Mouse (Mus musculus) gonadal fat pad, adult 2 months (tissue): Measurements from ENCODE around the gene Tgfb1. TPM values are rescaled to one million over a fixed set of nuclear protein-coding genes. Genes with fewer than 3 reads are reported as not detected.

Source experiments
- DNase-seq: peaks from one replicate; pipeline ENCODE4 v3.0.0-alpha.2; 2012; ENCODE audit warnings: low read depth
- polyA plus RNA-seq: library from polyadenylated mRNA; depleted of rRNA; stranded (reverse); fragments of >200 nt; gene quantifications from 2 replicates; pipeline ENCODE4 v1.2.3, GENCODE M21; 2012

Gene Tgfb1
- polyA plus RNA-seq, 1 experiment = 32.4 TPM

DNA sequence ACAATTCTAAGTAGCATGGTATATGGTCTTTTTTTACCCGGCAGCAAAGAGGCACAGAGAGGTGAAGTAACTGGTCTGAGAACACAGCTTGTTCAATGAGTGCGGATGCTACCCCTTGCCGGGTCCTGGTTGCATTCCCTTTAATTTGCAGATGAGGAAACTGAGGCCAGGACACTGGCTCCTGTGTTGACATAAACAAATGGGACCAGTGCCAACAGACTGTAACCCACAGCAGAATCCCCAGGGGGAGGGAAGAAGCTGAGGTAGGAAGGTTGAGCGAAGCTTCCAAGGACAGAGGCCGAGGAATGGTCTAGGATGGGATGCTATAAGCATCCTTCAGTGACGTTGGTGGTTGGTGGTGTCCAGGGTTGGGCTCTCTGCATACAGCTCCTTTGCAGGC, 11.4 kb upstream of the Tgfb1 start:
- DNase-seq = no peak

DNA sequence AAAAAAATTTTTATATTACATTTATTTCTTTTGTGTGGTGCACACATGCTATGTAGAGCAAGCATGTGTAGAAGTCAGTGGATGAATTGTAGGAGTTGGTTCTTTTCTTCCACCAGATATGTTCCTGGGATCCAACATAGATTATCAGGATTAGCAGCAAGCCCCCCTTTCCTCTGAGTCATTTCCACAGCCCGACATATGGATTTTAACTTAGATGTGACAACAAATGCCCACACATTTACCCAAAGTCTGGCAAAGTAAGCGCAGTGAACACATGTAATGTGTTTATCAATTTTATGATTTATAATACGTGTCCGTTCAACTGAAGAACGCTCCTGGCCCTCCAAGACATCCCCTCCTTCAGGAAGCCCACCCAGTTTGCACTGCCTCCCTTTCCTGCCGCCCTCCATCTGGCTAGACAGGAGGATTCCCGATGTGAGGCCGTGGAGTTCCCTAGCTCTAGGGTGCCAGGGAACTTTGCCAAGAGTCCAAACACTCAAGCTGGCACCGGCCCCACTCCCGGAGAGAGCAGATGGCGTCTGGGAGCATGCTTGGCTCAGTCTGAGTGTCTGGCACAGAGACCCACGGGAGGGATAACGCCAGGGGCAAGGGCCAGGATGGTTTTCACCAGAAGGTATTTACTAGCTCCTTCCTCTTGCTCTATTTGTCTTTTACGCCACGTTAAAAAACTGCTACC, 10.6 kb upstream of the Tgfb1 start:
- DNase-seq = no peak

DNA sequence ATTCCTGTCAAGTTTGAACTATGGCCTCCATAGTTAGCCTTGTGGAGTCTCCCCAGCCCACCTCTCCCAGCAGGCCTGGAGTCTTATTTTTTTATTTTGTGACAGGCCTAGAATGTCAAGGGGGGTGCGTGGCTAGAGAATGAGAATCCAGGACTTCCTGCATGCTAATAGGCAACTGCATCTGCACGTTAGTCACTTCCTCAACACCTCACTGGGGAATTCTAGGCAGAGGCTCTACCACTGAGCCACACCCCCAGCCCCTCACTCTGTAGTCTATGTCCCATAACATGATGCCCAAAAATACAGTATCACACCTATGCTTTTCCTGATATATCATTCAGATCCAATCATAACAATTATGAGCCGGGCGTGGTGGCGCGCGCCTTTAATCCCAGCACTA, 9.8 kb upstream of the Tgfb1 start:
- no peak for DNase-seq

DNA sequence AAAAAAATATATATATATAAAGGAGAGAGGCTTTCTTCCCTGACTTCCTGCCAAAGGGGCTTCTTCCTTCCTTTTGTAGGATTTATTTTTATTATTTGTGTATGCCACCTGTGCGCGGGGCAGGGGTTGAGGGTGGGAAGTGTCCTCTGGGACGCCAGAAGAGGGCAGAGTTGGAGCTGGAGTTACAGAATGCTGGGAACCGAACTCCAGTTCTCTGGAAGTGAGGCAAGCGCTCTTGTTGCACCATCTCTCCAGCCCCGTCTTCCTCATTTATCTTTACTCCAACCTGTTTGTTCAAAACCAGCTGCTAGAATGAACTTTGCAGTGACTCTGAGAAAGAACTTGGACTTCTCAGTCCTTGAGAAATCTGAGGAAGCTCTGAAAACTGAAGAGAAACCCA, 6.8 kb upstream of the Tgfb1 start:
- no peak for DNase-seq

DNA sequence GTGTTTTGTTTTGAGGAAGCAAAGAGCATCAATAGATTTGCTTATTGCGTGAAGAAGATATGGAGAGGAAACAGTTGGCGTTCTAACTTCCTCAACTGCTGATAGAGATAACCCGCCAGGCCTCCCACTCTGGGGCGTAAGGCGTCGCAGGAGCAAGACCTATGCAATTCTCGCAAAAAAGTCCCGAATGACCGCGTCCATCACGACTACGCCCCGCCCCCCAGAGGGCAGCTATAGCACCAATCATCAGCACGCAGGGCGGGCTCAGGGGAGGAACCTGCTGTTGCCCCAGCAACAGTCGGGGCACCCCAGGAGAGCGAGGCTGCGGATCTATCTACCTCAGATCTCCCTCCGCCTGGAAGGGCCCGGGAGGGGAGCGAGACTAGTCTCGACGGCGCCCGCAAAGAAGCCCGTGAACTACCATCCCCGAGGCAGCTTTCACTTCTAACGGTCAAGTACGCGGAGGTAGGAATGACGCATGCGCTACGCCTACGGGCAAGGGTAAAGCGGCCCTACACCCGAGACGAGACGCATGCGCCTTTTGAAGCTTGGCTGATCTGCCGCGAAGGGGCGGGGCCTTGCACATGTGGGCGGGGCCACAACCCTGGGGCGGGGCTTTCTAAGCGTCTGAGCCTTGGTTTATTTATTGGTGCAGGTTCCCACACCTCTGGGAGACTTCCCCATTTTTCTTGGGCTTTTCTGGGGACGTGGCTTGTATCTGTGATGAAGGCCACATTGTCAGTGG, 6.1 kb upstream of the Tgfb1 start, which contains the start of gene B9d2:
TSS of gene B9d2 (plus strand) at position 267 of the 745 bp plus-strand sequence.
- DNase-seq = no peak

DNA sequence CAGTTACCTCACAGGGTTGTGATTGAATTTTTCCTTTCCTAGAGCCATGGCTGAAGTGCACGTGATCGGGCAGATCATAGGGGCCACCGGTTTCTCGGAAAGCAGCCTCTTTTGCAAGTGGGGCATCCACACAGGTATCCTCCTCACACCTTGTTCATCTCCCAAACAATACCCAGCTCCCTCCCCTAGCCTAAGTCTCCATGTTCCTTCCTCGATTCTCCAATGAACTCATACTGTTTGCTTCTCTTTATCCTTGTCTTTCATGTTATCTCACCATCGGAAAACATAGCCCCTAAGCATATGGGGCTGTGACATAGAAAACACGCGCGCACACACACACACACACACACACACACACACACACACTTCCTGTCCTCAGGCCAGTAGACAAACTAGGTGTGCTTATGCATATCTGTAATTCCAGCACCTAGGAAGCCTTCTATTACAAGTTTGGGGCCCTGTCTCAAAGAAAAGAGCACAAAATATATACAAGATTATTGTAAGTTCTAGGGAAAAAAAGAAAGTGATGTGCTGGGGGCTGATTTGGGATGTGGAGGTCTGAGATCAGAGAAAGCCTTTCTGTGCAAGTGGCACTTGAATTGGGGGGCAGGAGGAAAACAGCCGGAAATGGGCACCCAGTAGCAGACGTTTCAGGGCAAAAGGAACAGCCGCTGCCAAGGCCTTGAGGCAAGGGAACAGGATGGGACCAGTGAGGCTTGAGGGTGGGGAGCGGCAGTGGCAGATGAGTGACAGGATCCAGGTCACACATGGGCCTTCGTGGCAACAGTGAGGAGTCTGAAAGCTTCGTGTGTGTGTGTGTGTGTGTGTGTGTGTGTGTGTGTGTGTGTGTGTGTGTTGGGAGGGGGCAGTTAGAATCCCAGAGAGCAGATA, 5.2 kb upstream of the Tgfb1 start:
- DNase-seq = no peak

DNA sequence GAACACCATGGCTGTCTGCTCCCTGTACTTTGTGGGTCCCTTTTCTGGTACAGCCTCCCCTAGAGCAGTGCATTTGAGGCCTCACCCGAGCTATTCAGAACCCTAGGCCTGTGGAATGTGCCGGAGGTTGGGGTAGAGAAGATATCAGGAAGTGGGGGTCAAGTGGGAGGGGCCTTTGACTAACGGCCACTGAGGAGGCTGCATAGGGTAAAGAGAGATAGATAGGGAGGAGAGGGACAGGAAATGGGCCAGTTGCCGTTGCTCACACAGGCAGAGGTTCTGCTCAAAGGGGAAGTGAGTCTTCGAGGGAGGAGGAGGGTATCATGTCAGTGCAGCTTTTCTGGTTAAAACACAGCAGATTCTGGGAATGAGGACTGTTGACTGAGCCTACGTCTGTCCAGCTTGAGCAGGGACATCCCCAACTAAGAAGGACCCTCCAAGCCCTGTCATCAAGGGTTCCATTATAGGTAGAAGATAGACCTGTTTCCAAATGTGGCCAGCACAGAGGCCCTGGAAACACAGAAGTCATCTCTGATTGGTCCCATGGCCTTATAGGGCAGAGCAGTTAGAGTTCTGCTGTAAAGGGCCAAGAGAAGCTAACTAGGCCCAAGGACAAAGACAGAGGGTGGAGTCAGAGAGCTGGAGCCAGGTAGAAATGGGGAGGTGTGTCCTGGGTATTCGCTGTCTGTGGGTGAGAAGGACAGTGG, 3.2 kb upstream of the Tgfb1 start:
- no peak for DNase-seq

DNA sequence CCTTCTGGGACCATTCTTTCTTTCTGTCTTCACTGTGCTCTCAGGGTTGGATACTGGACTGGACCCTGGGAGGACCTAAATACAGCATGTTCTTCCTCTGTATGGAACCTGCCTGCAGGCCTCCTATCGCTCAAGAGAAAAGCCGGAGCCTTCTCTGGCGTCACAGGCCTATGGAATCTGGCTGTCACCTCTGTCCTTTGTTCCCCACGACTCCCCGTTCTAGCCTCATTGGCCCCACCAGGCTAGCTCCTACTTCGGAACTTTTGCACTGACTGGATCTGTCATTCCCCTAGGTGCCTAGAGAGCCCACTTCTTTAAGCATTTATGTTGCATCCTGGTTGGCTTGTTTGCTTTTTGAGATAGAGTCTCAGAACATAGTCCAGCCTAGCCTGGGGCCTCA, 2.1 kb upstream of the Tgfb1 start:
- DNase-seq = no peak

DNA sequence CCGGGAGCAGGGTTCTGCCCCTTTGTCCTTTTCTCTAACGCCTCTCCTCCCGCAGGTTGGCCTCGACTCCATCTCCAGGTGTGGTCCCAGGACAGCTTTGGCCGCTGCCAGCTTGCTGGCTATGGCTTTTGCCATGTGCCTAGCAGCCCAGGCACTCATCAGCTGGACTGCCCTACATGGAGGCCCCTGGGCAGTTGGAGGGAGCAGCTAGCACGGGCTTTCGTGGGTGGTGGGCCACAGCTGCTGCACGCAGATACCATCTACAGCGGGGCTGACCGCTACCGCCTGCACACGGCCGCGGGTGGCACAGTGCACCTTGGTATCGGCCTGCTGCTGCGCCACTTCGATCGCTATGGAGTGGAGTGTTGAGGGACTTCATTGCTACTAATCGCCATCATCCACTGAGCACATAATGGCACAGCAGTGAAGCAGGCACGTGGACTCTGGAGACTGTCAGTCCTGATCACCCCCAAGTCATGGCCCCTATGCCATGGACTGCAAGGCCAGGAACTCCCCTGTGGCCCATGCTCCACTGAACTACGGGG, 804 bp upstream of the Tgfb1 start:
- no peak for DNase-seq

DNA sequence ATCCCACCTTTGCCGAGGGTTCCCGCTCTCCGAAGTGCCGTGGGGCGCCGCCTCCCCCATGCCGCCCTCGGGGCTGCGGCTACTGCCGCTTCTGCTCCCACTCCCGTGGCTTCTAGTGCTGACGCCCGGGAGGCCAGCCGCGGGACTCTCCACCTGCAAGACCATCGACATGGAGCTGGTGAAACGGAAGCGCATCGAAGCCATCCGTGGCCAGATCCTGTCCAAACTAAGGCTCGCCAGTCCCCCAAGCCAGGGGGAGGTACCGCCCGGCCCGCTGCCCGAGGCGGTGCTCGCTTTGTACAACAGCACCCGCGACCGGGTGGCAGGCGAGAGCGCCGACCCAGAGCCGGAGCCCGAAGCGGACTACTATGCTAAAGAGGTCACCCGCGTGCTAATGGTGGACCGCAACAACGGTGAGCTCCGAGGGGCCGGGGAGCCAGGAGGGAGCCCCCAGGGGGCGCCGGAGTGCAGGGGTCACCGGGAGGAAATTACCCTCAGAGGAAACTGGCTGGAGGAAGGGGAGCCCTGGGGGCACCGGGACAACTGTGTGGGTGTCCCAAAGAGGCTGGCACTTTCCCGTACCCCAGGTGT, 1.1 kb downstream of the Tgfb1 start:
- DNase-seq = no peak

DNA sequence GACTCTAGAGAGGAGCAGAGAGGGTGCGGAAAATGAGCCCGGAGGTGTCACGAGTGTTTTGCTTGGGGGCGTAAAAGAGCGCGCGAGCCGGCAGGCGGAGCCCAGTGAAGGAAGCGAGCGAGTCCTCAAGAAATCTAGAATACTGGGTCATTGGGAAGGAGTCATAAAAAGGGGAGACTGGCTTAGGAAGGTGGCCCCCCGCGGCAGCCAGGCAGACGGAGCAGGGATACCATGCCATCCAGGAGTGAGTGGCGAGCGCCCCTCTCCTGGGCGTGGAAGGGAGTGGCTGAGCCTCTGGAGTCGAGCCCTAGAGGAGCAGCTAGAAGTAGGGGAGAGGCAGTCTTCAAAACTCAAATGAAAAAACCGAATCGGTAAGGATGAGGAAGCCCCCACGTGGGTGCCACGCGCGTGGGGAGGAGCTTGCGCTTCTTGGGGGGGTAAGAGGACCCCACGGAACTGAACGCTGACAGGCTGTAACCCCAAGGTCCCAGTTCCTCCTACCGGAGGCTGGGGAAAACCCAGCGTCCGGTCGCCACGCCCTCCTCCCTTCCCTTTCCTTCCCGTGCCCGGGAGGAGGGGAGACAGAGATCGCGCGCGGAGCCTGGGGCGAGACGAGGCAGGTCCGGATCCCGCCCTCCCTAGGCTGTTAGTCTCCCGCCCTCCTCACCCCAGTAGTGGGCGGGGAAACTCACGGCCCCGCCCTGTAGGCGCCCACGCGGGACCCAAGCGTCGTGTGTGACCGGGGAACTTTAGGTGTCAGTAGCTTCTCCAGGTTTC, 2.2 kb downstream of the Tgfb1 start:
- no peak for DNase-seq

DNA sequence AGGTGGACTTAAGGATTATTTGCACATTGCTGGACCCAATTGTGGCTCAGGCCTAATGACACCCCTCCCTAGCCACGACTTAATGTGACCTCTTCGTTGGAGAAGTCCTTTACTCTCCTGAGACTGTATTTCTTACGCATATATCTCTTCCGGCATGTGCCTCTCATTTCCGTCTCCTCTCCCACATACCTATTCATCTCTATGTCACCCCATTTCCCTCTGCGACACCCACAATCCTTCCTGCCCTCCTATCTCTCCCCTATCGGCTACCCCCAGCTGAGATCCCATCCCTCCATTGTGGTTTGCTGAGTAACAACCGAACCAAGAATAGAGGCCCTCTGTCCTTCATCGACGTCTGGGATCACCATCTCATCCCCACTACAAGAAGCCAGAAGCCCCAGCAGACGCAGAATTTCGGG, 2.8 kb downstream of the Tgfb1 start:
- no peak for DNase-seq

DNA sequence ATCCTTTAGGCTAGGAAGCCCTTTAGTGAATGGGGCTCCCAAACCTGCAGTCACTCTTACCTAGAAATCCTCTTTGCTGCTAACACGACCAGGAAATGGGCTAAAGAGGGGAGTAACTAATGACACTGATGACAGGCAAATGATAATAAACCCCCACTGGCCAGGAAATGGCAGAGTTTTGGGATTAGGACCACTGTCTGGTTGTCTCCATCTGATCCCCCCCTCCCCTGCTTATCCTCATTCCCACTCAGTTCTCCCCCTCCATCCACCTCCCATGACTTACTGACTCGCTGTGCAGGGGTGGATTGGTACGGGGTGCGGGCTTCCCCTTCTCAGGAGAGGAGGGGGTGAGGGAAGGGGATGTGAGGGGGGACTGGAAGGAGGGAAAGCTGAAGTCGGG, 3.2 kb downstream of the Tgfb1 start:
- no peak for DNase-seq

DNA sequence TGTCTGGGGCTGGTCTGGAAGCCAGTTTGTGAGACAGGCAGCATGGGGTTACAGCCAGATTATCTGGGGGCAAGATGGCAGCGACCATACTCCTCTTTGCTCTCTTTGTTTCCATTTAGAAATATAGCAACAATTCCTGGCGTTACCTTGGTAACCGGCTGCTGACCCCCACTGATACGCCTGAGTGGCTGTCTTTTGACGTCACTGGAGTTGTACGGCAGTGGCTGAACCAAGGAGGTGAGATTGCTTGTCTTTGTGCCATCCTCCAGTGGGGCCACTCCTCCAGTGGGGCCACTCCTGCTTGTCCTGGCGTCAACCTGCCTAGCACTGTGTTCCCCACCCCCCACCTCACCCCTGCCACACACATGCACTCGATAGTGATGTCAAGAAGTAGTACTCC, 7.3 kb downstream of the Tgfb1 start:
- DNase-seq = no peak

DNA sequence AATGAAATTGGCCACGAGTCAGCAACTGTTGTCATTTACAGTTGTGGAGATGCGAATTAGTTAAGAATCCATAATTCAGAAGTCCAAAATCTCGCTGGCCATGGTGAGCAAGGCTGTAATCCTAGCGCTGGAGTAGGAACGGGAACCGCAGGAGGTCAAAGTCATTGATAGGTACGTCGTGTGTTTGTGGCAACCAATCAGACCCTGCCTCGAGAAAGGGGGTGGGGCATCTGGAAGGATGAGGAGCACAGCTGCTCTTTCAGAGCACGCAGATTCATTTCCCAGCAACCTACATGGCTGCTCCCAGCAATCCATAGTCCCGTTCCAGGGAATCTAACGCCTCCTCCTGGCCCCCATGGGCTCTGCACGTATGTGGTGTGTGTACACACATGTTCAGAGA, 13.0 kb downstream of the Tgfb1 start:
- DNase-seq = no peak

DNA sequence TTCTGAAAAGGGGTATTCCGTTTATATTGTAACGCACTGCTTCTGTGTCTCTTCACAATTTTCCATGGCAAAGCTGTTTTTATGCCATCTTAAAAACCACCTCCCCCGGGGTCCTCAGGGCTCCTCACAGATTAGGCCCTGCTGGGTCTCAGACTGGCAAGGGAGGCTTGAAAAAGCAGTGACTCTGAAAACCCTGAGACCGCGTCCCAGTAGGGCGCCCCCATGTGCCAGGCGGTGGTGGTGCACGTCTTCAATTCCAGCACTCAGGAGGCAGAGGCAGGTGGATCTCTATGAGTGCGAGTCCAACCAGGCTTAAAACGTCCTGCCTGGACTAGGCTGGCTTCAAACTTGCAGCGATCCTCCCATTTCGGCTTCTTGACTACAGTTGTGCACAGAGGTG, 13.9 kb downstream of the Tgfb1 start:
- no peak for DNase-seq

DNA sequence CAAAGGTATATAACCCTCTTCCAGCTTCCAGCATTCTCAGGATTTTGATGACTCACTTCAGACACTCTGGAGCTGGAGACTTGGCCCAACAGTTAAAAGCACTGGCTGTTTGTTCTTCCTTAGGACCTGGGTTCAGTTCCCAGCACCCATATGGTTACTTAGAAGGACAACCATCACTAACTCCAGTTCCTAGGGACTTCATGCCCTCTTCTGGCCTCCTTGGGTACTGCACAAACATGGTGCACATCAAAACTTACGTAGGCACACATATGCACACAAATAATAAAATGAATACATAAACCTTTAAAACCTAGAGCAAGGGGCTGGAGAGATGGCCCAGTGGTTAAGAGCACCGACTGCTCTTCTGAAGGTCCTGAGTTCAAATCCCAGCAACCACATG, 15.5 kb downstream of the Tgfb1 start:
- DNase-seq = no peak

DNA sequence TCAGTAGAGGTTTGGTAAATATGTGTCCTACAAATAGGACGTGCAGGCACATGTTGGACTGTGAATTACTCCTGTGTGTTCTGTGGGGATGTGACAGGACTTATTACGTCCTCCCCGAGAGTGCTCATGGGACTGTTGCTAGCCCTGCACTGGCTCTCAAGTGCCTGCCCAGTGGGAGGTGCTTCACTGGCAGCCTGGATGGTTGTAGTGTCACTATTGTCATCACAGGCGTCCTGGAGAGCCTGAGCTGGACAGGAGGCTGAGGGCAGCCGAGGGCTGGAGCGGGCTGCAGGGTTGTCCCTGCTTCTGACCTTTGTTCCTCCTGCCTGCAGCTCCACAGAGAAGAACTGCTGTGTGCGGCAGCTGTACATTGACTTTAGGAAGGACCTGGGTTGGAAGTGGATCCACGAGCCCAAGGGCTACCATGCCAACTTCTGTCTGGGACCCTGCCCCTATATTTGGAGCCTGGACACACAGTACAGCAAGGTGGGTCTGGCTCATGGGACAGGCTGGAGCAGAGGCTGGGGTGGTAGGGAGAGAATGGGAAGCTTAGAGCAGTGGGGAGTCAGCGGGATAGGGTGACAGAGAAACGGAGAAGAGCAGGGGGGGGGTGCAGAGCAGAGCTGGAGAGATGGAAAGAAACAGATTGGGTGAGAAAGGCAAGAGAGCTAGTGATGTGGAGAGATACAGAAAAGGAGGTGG, 17.1 kb downstream of the Tgfb1 start:
- DNase-seq = no peak

DNA sequence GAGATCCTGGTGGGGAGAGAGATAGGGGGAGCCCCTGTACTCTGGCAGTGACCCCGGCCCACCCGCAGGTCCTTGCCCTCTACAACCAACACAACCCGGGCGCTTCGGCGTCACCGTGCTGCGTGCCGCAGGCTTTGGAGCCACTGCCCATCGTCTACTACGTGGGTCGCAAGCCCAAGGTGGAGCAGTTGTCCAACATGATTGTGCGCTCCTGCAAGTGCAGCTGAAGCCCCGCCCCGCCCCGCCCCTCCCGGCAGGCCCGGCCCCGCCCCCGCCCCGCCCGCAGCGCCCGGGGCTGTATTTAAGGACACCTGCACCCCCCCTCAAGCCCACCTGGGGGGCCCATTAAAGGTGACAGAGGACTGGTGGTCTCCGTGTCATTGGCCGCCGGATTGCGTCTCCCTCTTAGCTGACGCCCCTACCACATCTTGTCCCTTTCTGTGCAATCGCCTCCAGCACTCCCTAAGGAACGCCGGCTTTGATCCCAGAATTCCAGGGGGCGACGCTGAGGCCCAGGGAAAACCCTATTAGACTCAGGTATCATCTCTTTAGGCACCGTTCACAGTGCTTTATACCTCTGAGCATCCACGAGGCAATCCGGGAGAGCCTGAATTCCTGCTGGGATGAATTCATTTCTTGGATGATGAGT, 18.0 kb downstream of the Tgfb1 start:
- no peak for DNase-seq
